Mouse (Mus musculus): ENCODE measurements at regions not wholly inside any gene's neighbourhood (a gene's known extent, or its start where the extent isn't known, plus 50 kb on each side); places are given as distances from the start of the nearest gene placed in this dataset.

- DNase-seq (ENCODE audit: low spot score), result peak; percentile 60
These were observed 283.0 kb upstream of the Plxna2 start for GRCm38 (mm10) chr1:194334752-194335719.

- DNase-seq (ENCODE audit: low spot score), result no peak
These were observed 285.4 kb upstream of the Plxna2 start for GRCm38 (mm10) chr1:194332639-194333038.

GRCm38 (mm10) chr1:194330471-194330870 is 287.5 kb upstream of the Plxna2 start:
- DNase-seq (ENCODE audit: low spot score), result no peak

GRCm38 (mm10) chr1:194320320-194321036 is 297.5 kb upstream of the Plxna2 start:
- no peak for DNase-seq (ENCODE audit: low spot score)

- DNase-seq (ENCODE audit: low spot score), result no peak
These were observed 299.7 kb upstream of the Plxna2 start for GRCm38 (mm10) chr1:194318351-194318750.

GRCm38 (mm10) chr1:194315593-194315992 is 302.4 kb upstream of the Plxna2 start:
- no peak for DNase-seq (ENCODE audit: low spot score)

- no peak for DNase-seq (ENCODE audit: low spot score)
These were observed 307.6 kb upstream of the Plxna2 start for GRCm38 (mm10) chr1:194310373-194310772.

GRCm38 (mm10) chr1:194308648-194309047 is 309.4 kb upstream of the Plxna2 start:
- DNase-seq (ENCODE audit: low spot score), result no peak

GRCm38 (mm10) chr1:194303951-194304350 is 314.1 kb upstream of the Plxna2 start:
- DNase-seq (ENCODE audit: low spot score), result no peak

- DNase-seq (ENCODE audit: low spot score), result no peak
These were observed 315.2 kb upstream of the Plxna2 start for GRCm38 (mm10) chr1:194302775-194303174.

GRCm38 (mm10) chr1:194281941-194282340 is 336.1 kb upstream of the Plxna2 start:
- DNase-seq (ENCODE audit: low spot score), result no peak

- peak; percentile 9 for DNase-seq (ENCODE audit: low spot score)
These were observed 350.0 kb upstream of the Plxna2 start for GRCm38 (mm10) chr1:194268028-194268427.

- DNase-seq (ENCODE audit: low spot score), result no peak
These were observed 355.6 kb upstream of the Plxna2 start for GRCm38 (mm10) chr1:194262374-194262773.

- DNase-seq (ENCODE audit: low spot score), result no peak
These were observed 358.1 kb upstream of the Plxna2 start for GRCm38 (mm10) chr1:194259957-194260356.

- DNase-seq (ENCODE audit: low spot score), result no peak
These were observed 373.1 kb upstream of the Plxna2 start for GRCm38 (mm10) chr1:194244776-194245366.

GRCm38 (mm10) chr1:194241111-194241510 is 376.9 kb upstream of the Plxna2 start:
- no peak for DNase-seq (ENCODE audit: low spot score)

GRCm38 (mm10) chr1:194231206-194231605 is 386.8 kb upstream of the Plxna2 start:
- no peak for DNase-seq (ENCODE audit: low spot score)

GRCm38 (mm10) chr1:194226550-194227160 is 391.4 kb upstream of the Plxna2 start:
- DNase-seq (ENCODE audit: low spot score), result no peak

- DNase-seq (ENCODE audit: low spot score), result no peak
These were observed 392.2 kb upstream of the Plxna2 start for GRCm38 (mm10) chr1:194225786-194226185.

- DNase-seq (ENCODE audit: low spot score), result no peak
These were observed 394.0 kb upstream of the Plxna2 start for GRCm38 (mm10) chr1:194224046-194224445.

- DNase-seq (ENCODE audit: low spot score), result no peak
These were observed 394.4 kb upstream of the Plxna2 start for GRCm38 (mm10) chr1:194223610-194224009.

GRCm38 (mm10) chr1:194223015-194223414 is 395.0 kb upstream of the Plxna2 start:
- DNase-seq (ENCODE audit: low spot score), result peak; percentile 55
